Mouse (Mus musculus) adrenal gland, adult 2 months (tissue): ENCODE measurements at regions not wholly inside any gene's neighbourhood (a gene's known extent, or its start where the extent isn't known, plus 50 kb on each side); places are given as distances from the start of the nearest gene placed in this dataset.
A peak's percentile ranks its signal among the peaks of the same experiment; 100 is the strongest.

Experiments used
- DNase-seq: peaks from one replicate; pipeline ENCODE4 v3.0.0; 2021

- no peak for DNase-seq
Observed at GRCm38 (mm10) chr9:23535872-23536271, 313.0 kb downstream of the Bmper start.

DNA sequence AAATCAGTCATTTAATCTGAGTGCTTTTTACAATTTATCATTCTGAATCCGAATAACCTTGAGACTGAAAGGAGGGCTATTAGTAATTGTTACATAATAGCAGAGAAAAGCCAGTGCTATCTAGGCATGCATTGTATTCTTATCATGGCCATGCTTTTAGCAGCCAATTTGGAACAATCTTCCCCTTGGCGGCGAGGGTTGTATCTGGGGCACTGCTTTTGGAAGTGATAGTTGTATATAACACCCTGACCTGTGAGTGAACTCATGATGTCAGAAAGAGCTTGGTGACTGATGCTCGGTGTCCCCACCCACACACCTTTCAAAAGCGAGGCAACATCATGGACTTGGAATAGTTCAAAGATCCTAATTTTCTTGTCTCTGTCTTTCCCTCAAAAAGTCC lies 315.2 kb downstream of the Bmper start:
- DNase-seq: peak; percentile 39

DNA sequence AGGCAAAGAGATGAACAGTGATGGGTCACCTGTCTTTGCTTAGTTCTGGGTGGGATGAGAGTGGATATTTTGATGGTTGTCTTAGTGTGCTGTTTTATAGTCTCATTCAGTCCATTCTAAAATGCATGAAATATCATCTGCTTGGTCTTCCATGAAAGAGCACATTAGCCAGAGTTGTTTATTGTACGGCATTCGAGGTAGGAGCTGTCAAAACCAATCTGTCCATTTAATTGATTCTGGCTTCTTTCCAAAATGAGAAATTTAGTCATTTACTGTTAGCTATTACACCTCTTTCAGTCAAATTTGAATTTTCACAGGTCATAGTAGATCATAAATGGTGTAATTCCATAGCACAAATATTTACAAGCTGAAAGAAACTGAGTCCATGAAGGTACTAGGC lies 328.8 kb downstream of the Bmper start:
- DNase-seq: no peak

DNA sequence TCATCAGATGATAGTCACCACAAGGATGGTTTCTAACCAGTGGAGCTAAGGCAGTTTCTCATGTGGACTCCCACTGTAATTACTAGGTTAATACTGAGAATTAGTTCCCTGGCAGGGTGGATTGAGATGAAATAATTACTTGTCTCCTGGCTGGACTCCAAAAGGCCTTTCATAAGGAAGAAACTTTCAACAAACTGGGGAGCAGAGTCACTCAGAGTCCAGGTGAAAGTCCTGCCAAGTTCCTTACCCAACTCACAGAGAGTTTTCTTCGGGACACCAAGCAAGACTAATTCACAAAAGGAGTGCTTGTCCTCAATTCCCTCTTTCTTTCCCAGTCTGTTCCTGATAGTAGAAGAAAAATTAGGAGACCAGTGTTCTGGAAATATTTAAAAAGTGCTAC lies 330.9 kb downstream of the Bmper start:
- DNase-seq: no peak

- DNase-seq: no peak
Observed at GRCm38 (mm10) chr9:23557601-23558000, 334.7 kb downstream of the Bmper start.

- no peak for DNase-seq
Observed at GRCm38 (mm10) chr9:23561924-23562323, 339.0 kb downstream of the Bmper start.

GRCm38 (mm10) chr9:23567081-23567480 lies 344.2 kb downstream of the Bmper start:
- DNase-seq: peak; percentile 19

DNA sequence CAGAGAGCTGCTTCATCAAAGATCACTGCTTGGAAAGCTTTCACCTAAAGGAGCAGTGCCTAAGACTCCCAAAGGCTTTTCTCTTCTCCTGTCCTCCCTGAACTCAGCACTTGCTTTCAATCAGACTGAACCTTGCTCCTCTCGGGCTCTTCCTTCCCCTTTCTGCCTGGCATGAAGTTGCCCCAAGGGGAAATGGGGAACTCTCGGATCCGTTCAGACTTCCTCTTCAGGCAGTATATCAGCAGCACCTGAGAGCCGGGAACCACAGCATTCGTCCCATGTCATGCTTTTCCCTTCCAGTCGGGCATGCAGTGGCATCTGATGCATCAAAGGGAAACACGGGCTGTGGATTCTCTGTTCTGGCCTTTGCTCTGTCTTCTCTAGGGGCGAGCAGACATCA lies 347.3 kb downstream of the Bmper start:
- no peak for DNase-seq

DNA sequence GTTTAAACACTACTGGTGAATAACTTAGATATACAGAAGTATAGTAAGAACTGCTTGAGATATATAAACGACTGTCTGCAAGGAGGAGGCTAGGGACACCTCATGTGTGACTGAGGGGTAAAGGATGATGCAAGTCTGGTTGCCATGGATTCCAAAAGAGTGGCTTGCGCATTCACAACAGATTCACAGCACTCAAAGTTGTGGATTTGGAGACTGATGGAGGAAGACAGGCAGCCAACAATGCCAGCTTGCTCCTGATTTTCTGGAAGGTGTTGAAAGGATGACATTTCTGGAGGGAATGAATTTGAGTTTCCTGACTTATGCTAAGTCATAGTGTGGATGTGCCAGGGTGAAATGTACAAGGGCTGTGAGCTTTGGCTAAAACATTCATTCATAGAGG lies 353.4 kb downstream of the Bmper start:
- DNase-seq: no peak

- DNase-seq: peak; percentile 13
Observed at GRCm38 (mm10) chr9:23580155-23580554, 357.3 kb downstream of the Bmper start.

- peak; percentile 72 for DNase-seq
Observed at GRCm38 (mm10) chr9:23581039-23581606, 358.2 kb downstream of the Bmper start.

DNA sequence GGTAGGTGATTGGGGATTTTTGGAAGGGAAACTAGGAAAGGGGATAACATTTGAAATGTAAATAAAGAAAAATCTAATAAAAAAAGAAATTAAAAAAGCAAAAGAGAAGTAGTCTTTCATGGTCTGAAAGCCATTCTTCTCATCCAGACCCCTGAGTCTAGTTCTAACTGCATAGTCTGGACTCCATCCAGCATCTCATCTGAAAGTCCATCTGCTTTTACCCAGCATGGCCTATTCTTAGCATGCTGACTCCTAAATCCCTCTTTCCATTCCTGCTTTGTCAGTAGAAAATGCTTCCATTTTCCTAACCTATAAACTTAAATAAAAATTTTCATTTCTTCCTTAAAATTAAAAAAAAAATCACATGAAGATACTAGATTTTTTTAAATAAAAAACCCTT lies 361.7 kb downstream of the Bmper start:
- no peak for DNase-seq

GRCm38 (mm10) chr9:23589024-23589423 lies 366.1 kb downstream of the Bmper start:
- DNase-seq: no peak

- no peak for DNase-seq
Observed at GRCm38 (mm10) chr9:23591906-23592305, 369.0 kb downstream of the Bmper start.

- DNase-seq: no peak
Observed at GRCm38 (mm10) chr9:23600623-23601022, 377.7 kb downstream of the Bmper start.
